Comparison of ENCODE assay signal across 11 mouse cellular contexts in the genomic region with DNA sequence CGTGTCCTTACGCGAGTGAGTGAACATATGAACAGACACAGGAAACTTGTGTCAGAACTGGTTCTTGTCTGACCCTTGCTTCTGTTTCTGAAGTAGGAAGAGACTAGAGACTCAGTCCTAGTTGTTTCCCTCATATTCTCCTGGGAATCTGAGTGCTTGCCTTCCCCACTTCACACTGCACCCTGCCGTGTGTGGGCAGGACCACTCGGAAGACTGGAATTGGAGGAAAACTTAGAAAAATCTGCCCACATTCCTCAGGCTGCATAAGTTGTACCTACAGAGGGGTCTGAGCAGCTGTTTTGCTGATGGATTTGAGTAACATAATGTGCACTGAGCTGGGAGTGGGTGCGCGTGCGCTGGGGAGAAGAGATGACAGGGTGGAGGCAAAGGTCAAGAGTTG.
"Had no signal": no experiment of that assay in that cellular context is flagged by ENCODE, and none has a peak within 500 bp of the region (broad histone marks: within the 10 kb centered on the region; RNA-seq: fewer than 3 reads in every experiment).

No protein-coding gene starts in this region.

- H3K4me1 ChIP-seq: intestine, embryonic 15.5 days; liver, embryonic 15.5 days had no signal

- H3K36me3 ChIP-seq: intestine, embryonic 15.5 days; kidney, embryonic 15.5 days; limb, embryonic 12.5 days; limb, embryonic 15.5 days; liver, embryonic 12.5 days; liver, embryonic 15.5 days; midbrain, embryonic 12.5 days had no signal

- H3K4me3 ChIP-seq: intestine, embryonic 15.5 days; kidney, embryonic 15.5 days; limb, embryonic 12.5 days; limb, embryonic 15.5 days; liver, embryonic 12.5 days; liver, embryonic 15.5 days; megakaryocyte, embryonic 14.5 days; midbrain, embryonic 12.5 days had no signal

- H3K27me3 ChIP-seq: intestine, embryonic 15.5 days; kidney, embryonic 15.5 days; limb, embryonic 12.5 days; limb, embryonic 15.5 days; liver, embryonic 12.5 days; liver, embryonic 15.5 days; midbrain, embryonic 12.5 days had no signal

- ATAC-seq: intestine, embryonic 15.5 days; liver, embryonic 12.5 days; lung, postnatal 0 days; midbrain, embryonic 16.5 days had no signal

- H3K9me3 ChIP-seq: intestine, embryonic 15.5 days; kidney, embryonic 15.5 days; limb, embryonic 12.5 days; limb, embryonic 15.5 days; liver, embryonic 12.5 days; liver, embryonic 15.5 days; midbrain, embryonic 12.5 days had no signal

- H3K4me2 ChIP-seq: intestine, embryonic 15.5 days; kidney, embryonic 15.5 days; limb, embryonic 12.5 days; limb, embryonic 15.5 days; liver, embryonic 12.5 days; liver, embryonic 15.5 days; midbrain, embryonic 12.5 days had no signal

- H3K27ac ChIP-seq: intestine, embryonic 15.5 days; kidney, embryonic 15.5 days; limb, embryonic 12.5 days; limb, embryonic 15.5 days; liver, embryonic 12.5 days; liver, embryonic 15.5 days; midbrain, embryonic 12.5 days; stomach, postnatal 0 days had no signal

- H3K9ac ChIP-seq: intestine, embryonic 15.5 days; kidney, embryonic 15.5 days; limb, embryonic 12.5 days; limb, embryonic 15.5 days; liver, embryonic 12.5 days; liver, embryonic 15.5 days; midbrain, embryonic 12.5 days had no signal
